Mouse (Mus musculus): ENCODE measurements at regions not wholly inside any gene's neighbourhood (a gene's known extent, or its start where the extent isn't known, plus 50 kb on each side); places are given as distances from the start of the nearest gene placed in this dataset.

- no peak for DNase-seq
These were observed 675.5 kb upstream of the Tpk1 start for GRCm38 (mm10) chr6:44341486-44341996.

GRCm38 (mm10) chr6:44297413-44297812 is 631.3 kb upstream of the Tpk1 start:
- DNase-seq, result peak; percentile 78
